ENCODE assay signal across 10 mouse cellular contexts in genomic region chr10:67742305-67742704, GRCm38 (mm10).
A peak's percentile ranks its signal among the peaks of the same experiment; 100 is the strongest.
DNase-seq lines count a peak whose midpoint lies in the region; ATAC-seq lines count a peak whose summit lies in the region.
"Had no signal": no experiment of that assay in that cellular context is flagged by ENCODE, and none has a peak within 500 bp of the region (broad histone marks: within the 10 kb centered on the region; RNA-seq: fewer than 3 reads in every experiment).

No protein-coding gene starts in this region.

- no peaks in the 10 kb centered on the region for H3K27me3 ChIP-seq in kidney, embryonic 14.5 days (ENCODE audit: control insufficient read depth, insufficient read depth, low read length)
- no peaks in the 10 kb centered on the region for H3K27me3 ChIP-seq in embryonic facial prominence, embryonic 15.5 days
- no peaks in the 10 kb centered on the region for H3K27me3 ChIP-seq in heart, embryonic 15.5 days
- H3K27me3 ChIP-seq in hindbrain, embryonic 11.5 days (ENCODE audit: control insufficient read depth, insufficient read depth, low read length): no peaks in the 10 kb centered on the region

- no peak overlapping the region for H3K9ac ChIP-seq in kidney, embryonic 14.5 days (ENCODE audit: low read depth, low read length)
- H3K9ac ChIP-seq in embryonic facial prominence, embryonic 15.5 days: no peak overlapping the region
- H3K9ac ChIP-seq in heart, embryonic 15.5 days: no peak overlapping the region
- H3K9ac ChIP-seq in hindbrain, embryonic 11.5 days (ENCODE audit: low read depth, low read length): no peak overlapping the region

- no peak overlapping the region for H3K4me3 ChIP-seq in kidney, embryonic 14.5 days (ENCODE audit: low read length)
- no peak overlapping the region for H3K4me3 ChIP-seq in embryonic facial prominence, embryonic 15.5 days (replicated peaks)
- no peak overlapping the region for H3K4me3 ChIP-seq in heart, embryonic 15.5 days
- no peak overlapping the region for H3K4me3 ChIP-seq in hindbrain, embryonic 11.5 days (ENCODE audit: low read depth, low read length)
- H3K4me3 ChIP-seq: layer of hippocampus, adult 2 months had no signal

- H3K4me2 ChIP-seq in kidney, embryonic 14.5 days (replicated peaks; ENCODE audit: low read depth, low read length): no peak overlapping the region
- H3K4me2 ChIP-seq in embryonic facial prominence, embryonic 15.5 days (replicated peaks): no peak overlapping the region
- no peak overlapping the region for H3K4me2 ChIP-seq in heart, embryonic 15.5 days
- H3K4me2 ChIP-seq in hindbrain, embryonic 11.5 days (replicated peaks; ENCODE audit: low read depth, low read length): no peak overlapping the region

- no peak for ATAC-seq in kidney, embryonic 14.5 days (ENCODE audit: low FRiP score, low TSS enrichment)
- no peak for ATAC-seq in embryonic facial prominence, embryonic 15.5 days (ENCODE audit: insufficient number of reproducible peaks, low FRiP score, low TSS enrichment, low read depth)
- ATAC-seq in heart, embryonic 15.5 days (replicated peaks; ENCODE audit: insufficient number of reproducible peaks, insufficient read depth, low FRiP score, low read depth): peak; percentile 53
- no peak for ATAC-seq in hindbrain, embryonic 11.5 days (ENCODE audit: low FRiP score)

- H3K27ac ChIP-seq in kidney, embryonic 14.5 days (ENCODE audit: low read depth, low read length): no peak overlapping the region; the same call in 1 of the 2 replicates
- peak overlapping the region; percentile 17; the same call in 1 of the 2 replicates for H3K27ac ChIP-seq in embryonic facial prominence, embryonic 15.5 days (replicated peaks)
- H3K27ac ChIP-seq in heart, embryonic 15.5 days: peak overlapping the region; percentile 65
- H3K27ac ChIP-seq in hindbrain, embryonic 11.5 days (ENCODE audit: low read depth, low read length): no peak overlapping the region
- H3K27ac ChIP-seq: layer of hippocampus, adult 2 months had no signal

- WGBS in kidney, embryonic 14.5 days: 59% methylated on average over 10 of the region's 10 CpGs
- 67% methylated on average over 10 of the region's 10 CpGs for WGBS in embryonic facial prominence, embryonic 15.5 days
- 54% methylated on average over 10 of the region's 10 CpGs for WGBS in heart, embryonic 15.5 days
- WGBS in hindbrain, embryonic 11.5 days: 77% methylated on average over 10 of the region's 10 CpGs

- H3K9me3 ChIP-seq in kidney, embryonic 14.5 days (ENCODE audit: control insufficient read depth, low read length): no peaks in the 10 kb centered on the region
- no peaks in the 10 kb centered on the region for H3K9me3 ChIP-seq in embryonic facial prominence, embryonic 15.5 days (replicated peaks)
- no peaks in the 10 kb centered on the region for H3K9me3 ChIP-seq in heart, embryonic 15.5 days (replicated peaks)
- H3K9me3 ChIP-seq in hindbrain, embryonic 11.5 days (ENCODE audit: control insufficient read depth, low read length): no peaks in the 10 kb centered on the region

- H3K36me3 ChIP-seq in kidney, embryonic 14.5 days (ENCODE audit: control insufficient read depth, insufficient read depth, low read length): no peaks in the 10 kb centered on the region
- H3K36me3 ChIP-seq in embryonic facial prominence, embryonic 15.5 days: no peaks in the 10 kb centered on the region
- no peaks in the 10 kb centered on the region for H3K36me3 ChIP-seq in heart, embryonic 15.5 days
- H3K36me3 ChIP-seq in hindbrain, embryonic 11.5 days (ENCODE audit: control insufficient read depth, insufficient read depth, low read length): no peaks in the 10 kb centered on the region

- no peaks in the 10 kb centered on the region for H3K4me1 ChIP-seq in kidney, embryonic 14.5 days (ENCODE audit: control insufficient read depth, insufficient read depth, low read length)
- no peaks in the 10 kb centered on the region for H3K4me1 ChIP-seq in embryonic facial prominence, embryonic 15.5 days
- no peaks in the 10 kb centered on the region for H3K4me1 ChIP-seq in heart, embryonic 15.5 days (replicated peaks)
- no peaks in the 10 kb centered on the region for H3K4me1 ChIP-seq in hindbrain, embryonic 11.5 days (replicated peaks; ENCODE audit: control insufficient read depth, insufficient read depth, low read length)

- DNase-seq in kidney, adult 11 months: peak; percentile 16
- peak; percentile 27 to 61 for DNase-seq in kidney, postnatal 25 days
- no peak for DNase-seq in urinary bladder, postnatal 4 days (ENCODE audit: low spot score in 2 of 2)
- DNase-seq in hindbrain, embryonic 11.5 days (ENCODE audit: low spot score): no peak
- DNase-seq: cerebellum, postnatal 10 days; gastrocnemius, postnatal 14 days had no signal

Comparison
In these comparisons a context has a peak if more than half of its experiments do, and no peak if none do; other contexts are left out.
1. DNase-seq: peak in kidney, adult 11 months (single experiment) and kidney, postnatal 25 days (2 of 2); none in urinary bladder, postnatal 4 days (0 of 2) and hindbrain, embryonic 11.5 days (single experiment).
2. H3K27ac ChIP-seq: peak in embryonic facial prominence, embryonic 15.5 days (single experiment) and heart, embryonic 15.5 days (single experiment); none in kidney, embryonic 14.5 days (single experiment) and hindbrain, embryonic 11.5 days (single experiment).